Mouse (Mus musculus): ENCODE measurements around the gene Arv1. TPM values are rescaled to one million over a fixed set of nuclear protein-coding genes. Genes with fewer than 3 reads are reported as not detected.

Arv1 gene
- polyA plus RNA-seq, 1 experiment from 2014 or later: 27.9 TPM

DNA sequence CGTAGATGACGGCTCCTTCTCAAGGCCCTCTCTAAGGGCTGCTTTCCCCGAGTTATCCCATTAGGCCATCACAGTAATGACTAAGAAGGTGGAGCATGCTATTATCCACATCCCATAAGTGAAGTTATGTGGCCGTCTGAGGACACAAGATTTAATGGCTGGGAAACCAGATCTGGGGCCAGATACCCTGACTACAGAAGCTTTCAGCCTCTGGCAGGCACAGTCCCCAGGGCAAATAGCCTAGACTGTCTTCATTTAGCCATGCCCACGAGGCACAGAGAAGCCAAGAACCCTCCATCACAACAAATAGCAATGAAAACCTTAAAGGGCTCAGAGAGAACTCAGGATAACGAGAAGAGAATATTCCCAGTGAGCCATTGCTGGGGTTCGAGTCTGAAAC, 41.1 kb downstream of the Arv1 start:
- 63% methylated on average over 7 of the region's 7 CpGs for WGBS

GRCm38 (mm10) chr8:124772389-124772788, 50.5 kb downstream of the Arv1 start:
- WGBS: 78% methylated on average over 2 of the region's 2 CpGs

More for the DNA sequence above, 41.1 kb downstream of the Arv1 start:
- no peak overlapping the region for H3K9ac ChIP-seq (ENCODE audit: low read length)
- H3K4me2 ChIP-seq (ENCODE audit: low read length): no peak overlapping the region
- no peaks in the 10 kb centered on the region for H3K4me1 ChIP-seq (ENCODE audit: control insufficient read depth, insufficient read depth, low read length)
- no peak overlapping the region for H3K27ac ChIP-seq (ENCODE audit: low read depth, low read length)
- no peaks in the 10 kb centered on the region for H3K36me3 ChIP-seq (ENCODE audit: control insufficient read depth, insufficient read depth, low read length)
- DNase-seq (ENCODE audit: low spot score): no peak
- ATAC-seq: no peak
- H3K4me3 ChIP-seq (ENCODE audit: low read depth, low read length): no peak overlapping the region
- no peaks in the 10 kb centered on the region for H3K9me3 ChIP-seq (replicated peaks; ENCODE audit: control insufficient read depth, low read length)
- no peaks in the 10 kb centered on the region for H3K27me3 ChIP-seq (replicated peaks; ENCODE audit: control insufficient read depth, insufficient read depth, low read length)

GRCm38 (mm10) chr8:124775695-124776094, 53.8 kb downstream of the Arv1 start:
- Histone ChIP-seq H3K4me1 (ENCODE audit: control insufficient read depth, insufficient read depth, low read length) (no peaks in the 10 kb centered on the region; the same call in 1 of the 2 replicates), H3K4me2 (ENCODE audit: low read length) (no peak overlapping the region), H3K9me3 (replicated peaks; ENCODE audit: control insufficient read depth, low read length) (no peaks in the 10 kb centered on the region), H3K36me3 (ENCODE audit: control insufficient read depth, insufficient read depth, low read length) (no peaks in the 10 kb centered on the region), H3K9ac (ENCODE audit: low read length) (no peak overlapping the region), H3K27ac (ENCODE audit: low read depth, low read length) (no peak overlapping the region), H3K4me3 (ENCODE audit: low read depth, low read length) (peak overlapping the region; percentile 9; the same call in 1 of the 2 replicates), H3K27me3 (replicated peaks; ENCODE audit: control insufficient read depth, insufficient read depth, low read length) (0 out of 2 replicates have a peak, but pooled peaks cover 3% of the 10 kb centered on the region)
- ATAC-seq (no peak), DNase-seq (ENCODE audit: low spot score) (peak; percentile 81)
- 15% methylated on average over 16 of the region's 16 CpGs for WGBS

More at GRCm38 (mm10) chr8:124772389-124772788, 50.5 kb downstream of the Arv1 start:
- Histone ChIP-seq H3K9me3 (replicated peaks; ENCODE audit: control insufficient read depth, low read length) (no peaks in the 10 kb centered on the region), H3K4me2 (ENCODE audit: low read length) (no peak overlapping the region), H3K27me3 (replicated peaks; ENCODE audit: control insufficient read depth, insufficient read depth, low read length) (0 out of 2 replicates have a peak, but pooled peaks cover 3% of the 10 kb centered on the region), H3K4me1 (ENCODE audit: control insufficient read depth, insufficient read depth, low read length) (no peaks in the 10 kb centered on the region), H3K36me3 (ENCODE audit: control insufficient read depth, insufficient read depth, low read length) (no peaks in the 10 kb centered on the region), H3K27ac (ENCODE audit: low read depth, low read length) (no peak overlapping the region), H3K4me3 (ENCODE audit: low read depth, low read length) (no peak overlapping the region), H3K9ac (ENCODE audit: low read length) (no peak overlapping the region)
- ATAC-seq (no peak), DNase-seq (ENCODE audit: low spot score) (no peak)

DNA sequence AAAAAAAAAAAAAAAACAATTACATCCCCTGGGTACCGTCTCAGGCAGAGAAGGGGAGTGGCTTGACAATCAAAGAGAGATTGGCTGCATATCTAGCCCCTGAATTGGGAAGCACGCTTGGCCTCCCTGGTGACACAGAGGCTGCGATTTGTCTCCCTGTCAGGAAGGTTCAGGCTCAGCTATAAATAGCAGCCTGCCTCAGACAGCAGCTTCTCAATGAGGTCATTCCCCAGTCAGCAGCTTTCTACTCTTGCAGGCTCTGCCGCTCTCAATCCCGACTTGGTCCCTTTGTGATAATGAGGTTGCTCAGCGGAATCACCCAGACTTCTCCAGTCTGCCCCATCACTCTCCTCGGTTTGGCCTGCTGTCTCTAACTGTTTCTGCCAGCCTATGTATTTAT, 58.3 kb downstream of the Arv1 start:
- H3K27me3 ChIP-seq (replicated peaks; ENCODE audit: control insufficient read depth, insufficient read depth, low read length): 0 out of 2 replicates have a peak, but pooled peaks cover 5% of the 10 kb centered on the region
- DNase-seq (ENCODE audit: low spot score) (peak; percentile 78), ATAC-seq (peak; percentile 64)
- H3K4me2 ChIP-seq (ENCODE audit: low read length): no peak overlapping the region
- H3K36me3 ChIP-seq (ENCODE audit: control insufficient read depth, insufficient read depth, low read length): no peaks in the 10 kb centered on the region
- H3K27ac ChIP-seq (ENCODE audit: low read depth, low read length): peak overlapping the region; percentile 40
- 14% methylated on average over 7 of the region's 7 CpGs for WGBS
- H3K9ac ChIP-seq (ENCODE audit: low read length): peak overlapping the region; percentile 10; the same call in 1 of the 2 replicates
- no peaks in the 10 kb centered on the region for H3K9me3 ChIP-seq (replicated peaks; ENCODE audit: control insufficient read depth, low read length)
- H3K4me3 ChIP-seq (ENCODE audit: low read depth, low read length): no peak overlapping the region
- H3K4me1 ChIP-seq (ENCODE audit: control insufficient read depth, insufficient read depth, low read length): peaks cover 4% of the 10 kb centered on the region

GRCm38 (mm10) chr8:124782431-124782830, 60.5 kb downstream of the Arv1 start:
- Histone ChIP-seq H3K4me2 (ENCODE audit: low read length) (no peak overlapping the region), H3K27ac (ENCODE audit: low read depth, low read length) (no peak overlapping the region), H3K36me3 (ENCODE audit: control insufficient read depth, insufficient read depth, low read length) (no peaks in the 10 kb centered on the region), H3K4me3 (ENCODE audit: low read depth, low read length) (no peak overlapping the region), H3K9me3 (replicated peaks; ENCODE audit: control insufficient read depth, low read length) (no peaks in the 10 kb centered on the region), H3K4me1 (ENCODE audit: control insufficient read depth, insufficient read depth, low read length) (peaks cover 4% of the 10 kb centered on the region), H3K9ac (ENCODE audit: low read length) (no peak overlapping the region), H3K27me3 (replicated peaks; ENCODE audit: control insufficient read depth, insufficient read depth, low read length) (0 out of 2 replicates have a peak, but pooled peaks cover 2% of the 10 kb centered on the region)
- ATAC-seq: no peak
- 75% methylated on average over 3 of the region's 3 CpGs for WGBS
- no peak for DNase-seq (ENCODE audit: low spot score)

- peaks cover 4% of the 10 kb centered on the region for H3K4me1 ChIP-seq (ENCODE audit: control insufficient read depth, insufficient read depth, low read length)
- DNase-seq (ENCODE audit: low spot score): no peak
- H3K27ac ChIP-seq (ENCODE audit: low read depth, low read length): no peak overlapping the region
- no peak overlapping the region for H3K4me3 ChIP-seq (ENCODE audit: low read depth, low read length)
- H3K36me3 ChIP-seq (ENCODE audit: control insufficient read depth, insufficient read depth, low read length): no peaks in the 10 kb centered on the region
- no peak for ATAC-seq
- H3K9ac ChIP-seq (ENCODE audit: low read length): no peak overlapping the region
- 88% methylated on average over 15 of the region's 15 CpGs for WGBS
- H3K4me2 ChIP-seq (ENCODE audit: low read length): no peak overlapping the region
- 0 out of 2 replicates have a peak, but pooled peaks cover 2% of the 10 kb centered on the region for H3K27me3 ChIP-seq (replicated peaks; ENCODE audit: control insufficient read depth, insufficient read depth, low read length)
- H3K9me3 ChIP-seq (replicated peaks; ENCODE audit: control insufficient read depth, low read length): no peaks in the 10 kb centered on the region
Observed at GRCm38 (mm10) chr8:124783228-124783627, 61.3 kb downstream of the Arv1 start.

Other genes with a start within 250 kb of the Arv1 start
- gene Cog2, start 201.4 kb upstream of the Arv1 start, polyA plus RNA-seq (2014; fragmentation: Nextera tagmentation; extraction: Ambion mirVana): 37.0 and 41.2 TPM in 2 replicates
- gene Agt, start 152.4 kb upstream of the Arv1 start, polyA plus RNA-seq (2014; fragmentation: Nextera tagmentation; extraction: Ambion mirVana): not detected in 2 replicates
- gene Capn9, start 146.0 kb upstream of the Arv1 start, polyA plus RNA-seq (2014; fragmentation: Nextera tagmentation; extraction: Ambion mirVana): 0.19 TPM in 1 of 2 replicates, not detected in the other
- gene 2310022B05Rik, start 58.8 kb upstream of the Arv1 start, polyA plus RNA-seq (2014; fragmentation: Nextera tagmentation; extraction: Ambion mirVana): 30.6 and 32.4 TPM in 2 replicates
- 48.7 and 58.3 TPM in 2 replicates for gene Ttc13, start 156 bp upstream of the Arv1 start, polyA plus RNA-seq (2014; fragmentation: Nextera tagmentation; extraction: Ambion mirVana)
- 0.27 and 0.38 TPM in 2 replicates for gene Fam89a, start 29.7 kb downstream of the Arv1 start, polyA plus RNA-seq (2014; fragmentation: Nextera tagmentation; extraction: Ambion mirVana)
- 16.5 and 22.0 TPM in 2 replicates for gene Trim67, start 71.0 kb downstream of the Arv1 start, polyA plus RNA-seq (2014; fragmentation: Nextera tagmentation; extraction: Ambion mirVana)
- gene Gnpat, start 140.9 kb downstream of the Arv1 start, polyA plus RNA-seq (2014; fragmentation: Nextera tagmentation; extraction: Ambion mirVana): 93.5 and 95.5 TPM in 2 replicates
- gene 2810004N23Rik, start 141.0 kb downstream of the Arv1 start, polyA plus RNA-seq (2014; fragmentation: Nextera tagmentation; extraction: Ambion mirVana): 25.0 and 29.1 TPM in 2 replicates
- gene Exoc8, start 175.6 kb downstream of the Arv1 start, polyA plus RNA-seq (2014; fragmentation: Nextera tagmentation; extraction: Ambion mirVana): 5.9 and 7.2 TPM in 2 replicates
- gene Sprtn, start 175.7 kb downstream of the Arv1 start, polyA plus RNA-seq (2014; fragmentation: Nextera tagmentation; extraction: Ambion mirVana): 9.8 and 11.1 TPM in 2 replicates
- gene Egln1, start 227.2 kb downstream of the Arv1 start, polyA plus RNA-seq (2014; fragmentation: Nextera tagmentation; extraction: Ambion mirVana): 24.4 and 25.7 TPM in 2 replicates

All from forebrain, embryonic 14.5 days (tissue).